Mouse (Mus musculus): ENCODE data around the gene Lgr4. TPM values are rescaled to one million over a fixed set of nuclear protein-coding genes. Genes with fewer than 3 reads are reported as not detected.

Gene Lgr4
- polyA plus RNA-seq, 1 experiment from 2014 or later = 11.6 TPM

- H3K4me3 ChIP-seq (replicated peaks; ENCODE audit: low read depth, low read length) = no peak overlapping the region
- H3K27ac ChIP-seq (replicated peaks; ENCODE audit: low read depth, low read length) = no peak overlapping the region
- H3K9ac ChIP-seq (replicated peaks; ENCODE audit: low read length) = no peak overlapping the region
- DNase-seq (no peak), ATAC-seq (ENCODE audit: low FRiP score, low TSS enrichment) (no peak)
- no peaks in the 10 kb centered on the region for H3K27me3 ChIP-seq (ENCODE audit: control insufficient read depth, insufficient read depth, low read length)
- peaks cover 13% of the 10 kb centered on the region; the same call in 1 of the 2 replicates for H3K4me1 ChIP-seq (ENCODE audit: control insufficient read depth, insufficient read depth, low read length)
- no peak overlapping the region for H3K4me2 ChIP-seq (ENCODE audit: low read length)
- H3K36me3 ChIP-seq (ENCODE audit: control insufficient read depth, insufficient read depth, low read length) = no peaks in the 10 kb centered on the region
- H3K9me3 ChIP-seq (ENCODE audit: control insufficient read depth, low read length) = no peaks in the 10 kb centered on the region
These were observed 32.1 kb downstream of the Lgr4 start for GRCm38 (mm10) chr2:109949519-109949918.

- Histone ChIP-seq H3K4me1 (ENCODE audit: control insufficient read depth, insufficient read depth, low read length) (peaks cover 10% of the 10 kb centered on the region; the same call in 1 of the 2 replicates), H3K27me3 (ENCODE audit: control insufficient read depth, insufficient read depth, low read length) (no peaks in the 10 kb centered on the region), H3K4me3 (replicated peaks; ENCODE audit: low read depth, low read length) (no peak overlapping the region), H3K9me3 (ENCODE audit: control insufficient read depth, low read length) (no peaks in the 10 kb centered on the region), H3K4me2 (ENCODE audit: low read length) (no peak overlapping the region), H3K9ac (replicated peaks; ENCODE audit: low read length) (no peak overlapping the region), H3K36me3 (ENCODE audit: control insufficient read depth, insufficient read depth, low read length) (no peaks in the 10 kb centered on the region), H3K27ac (replicated peaks; ENCODE audit: low read depth, low read length) (no peak overlapping the region)
- DNase-seq = no peak
- 55% methylated on average over 3 of the region's 3 CpGs for WGBS
- ATAC-seq (ENCODE audit: low FRiP score, low TSS enrichment) = no peak
These were observed 32.9 kb downstream of the Lgr4 start for GRCm38 (mm10) chr2:109950311-109950710.

- no peak overlapping the region for H3K27ac ChIP-seq (replicated peaks; ENCODE audit: low read depth, low read length)
- no peaks in the 10 kb centered on the region for H3K27me3 ChIP-seq (ENCODE audit: control insufficient read depth, insufficient read depth, low read length)
- H3K9ac ChIP-seq (replicated peaks; ENCODE audit: low read length) = no peak overlapping the region
- ATAC-seq (ENCODE audit: low FRiP score, low TSS enrichment) (no peak), DNase-seq (no peak)
- no peaks in the 10 kb centered on the region for H3K9me3 ChIP-seq (ENCODE audit: control insufficient read depth, low read length)
- 64% methylated on average over 4 of the region's 4 CpGs for WGBS
- H3K4me3 ChIP-seq (replicated peaks; ENCODE audit: low read depth, low read length) = no peak overlapping the region
- peaks cover 10% of the 10 kb centered on the region; the same call in 1 of the 2 replicates for H3K4me1 ChIP-seq (ENCODE audit: control insufficient read depth, insufficient read depth, low read length)
- H3K4me2 ChIP-seq (ENCODE audit: low read length) = no peak overlapping the region
- H3K36me3 ChIP-seq (ENCODE audit: control insufficient read depth, insufficient read depth, low read length) = no peaks in the 10 kb centered on the region
These were observed 33.6 kb downstream of the Lgr4 start for GRCm38 (mm10) chr2:109951050-109951449.

- no peaks in the 10 kb centered on the region for H3K9me3 ChIP-seq (ENCODE audit: control insufficient read depth, low read length)
- H3K4me2 ChIP-seq (ENCODE audit: low read length) = no peak overlapping the region
- no peaks in the 10 kb centered on the region for H3K36me3 ChIP-seq (ENCODE audit: control insufficient read depth, insufficient read depth, low read length)
- no peak overlapping the region for H3K4me3 ChIP-seq (replicated peaks; ENCODE audit: low read depth, low read length)
- no peak overlapping the region for H3K9ac ChIP-seq (replicated peaks; ENCODE audit: low read length)
- no peak overlapping the region for H3K27ac ChIP-seq (replicated peaks; ENCODE audit: low read depth, low read length)
- ATAC-seq (ENCODE audit: low FRiP score, low TSS enrichment) = peak; percentile 65
- peaks cover 10% of the 10 kb centered on the region; the same call in 1 of the 2 replicates for H3K4me1 ChIP-seq (ENCODE audit: control insufficient read depth, insufficient read depth, low read length)
- 52% methylated on average over 10 of the region's 10 CpGs for WGBS
- no peaks in the 10 kb centered on the region for H3K27me3 ChIP-seq (ENCODE audit: control insufficient read depth, insufficient read depth, low read length)
- no peak for DNase-seq
These were observed 35.7 kb downstream of the Lgr4 start for GRCm38 (mm10) chr2:109953048-109953717.

- Histone ChIP-seq H3K4me1 (ENCODE audit: control insufficient read depth, insufficient read depth, low read length) (peaks cover 10% of the 10 kb centered on the region; the same call in 1 of the 2 replicates), H3K36me3 (ENCODE audit: control insufficient read depth, insufficient read depth, low read length) (no peaks in the 10 kb centered on the region), H3K4me2 (ENCODE audit: low read length) (no peak overlapping the region), H3K4me3 (replicated peaks; ENCODE audit: low read depth, low read length) (no peak overlapping the region), H3K27ac (replicated peaks; ENCODE audit: low read depth, low read length) (no peak overlapping the region), H3K9ac (replicated peaks; ENCODE audit: low read length) (no peak overlapping the region), H3K27me3 (ENCODE audit: control insufficient read depth, insufficient read depth, low read length) (no peaks in the 10 kb centered on the region), H3K9me3 (ENCODE audit: control insufficient read depth, low read length) (no peaks in the 10 kb centered on the region)
- no peak for DNase-seq
- WGBS = 79% methylated on average over 4 of the region's 4 CpGs
- ATAC-seq (ENCODE audit: low FRiP score, low TSS enrichment) = no peak
These were observed 36.4 kb downstream of the Lgr4 start for GRCm38 (mm10) chr2:109953893-109954292.

GRCm38 (mm10) chr2:109955060-109955459, 37.6 kb downstream of the Lgr4 start:
- ATAC-seq (ENCODE audit: low FRiP score, low TSS enrichment) (no peak), DNase-seq (no peak)
- Histone ChIP-seq H3K4me1 (ENCODE audit: control insufficient read depth, insufficient read depth, low read length) (peaks cover 20% of the 10 kb centered on the region), H3K4me2 (ENCODE audit: low read length) (no peak overlapping the region), H3K4me3 (replicated peaks; ENCODE audit: low read depth, low read length) (no peak overlapping the region), H3K27me3 (ENCODE audit: control insufficient read depth, insufficient read depth, low read length) (no peaks in the 10 kb centered on the region), H3K9me3 (ENCODE audit: control insufficient read depth, low read length) (no peaks in the 10 kb centered on the region), H3K9ac (replicated peaks; ENCODE audit: low read length) (no peak overlapping the region), H3K27ac (replicated peaks; ENCODE audit: low read depth, low read length) (no peak overlapping the region), H3K36me3 (ENCODE audit: control insufficient read depth, insufficient read depth, low read length) (no peaks in the 10 kb centered on the region)
- WGBS = 60% methylated on average over 5 of the region's 5 CpGs

GRCm38 (mm10) chr2:109955910-109956309, 38.5 kb downstream of the Lgr4 start:
- H3K27me3 ChIP-seq (ENCODE audit: control insufficient read depth, insufficient read depth, low read length) = no peaks in the 10 kb centered on the region
- DNase-seq = no peak
- ATAC-seq (ENCODE audit: low FRiP score, low TSS enrichment) = no peak
- 86% methylated on average over 5 of the region's 5 CpGs for WGBS
- H3K4me2 ChIP-seq (ENCODE audit: low read length) = no peak overlapping the region
- H3K4me1 ChIP-seq (ENCODE audit: control insufficient read depth, insufficient read depth, low read length) = peaks cover 20% of the 10 kb centered on the region
- H3K36me3 ChIP-seq (ENCODE audit: control insufficient read depth, insufficient read depth, low read length) = no peaks in the 10 kb centered on the region
- no peak overlapping the region for H3K4me3 ChIP-seq (replicated peaks; ENCODE audit: low read depth, low read length)
- no peak overlapping the region for H3K9ac ChIP-seq (replicated peaks; ENCODE audit: low read length)
- no peaks in the 10 kb centered on the region for H3K9me3 ChIP-seq (ENCODE audit: control insufficient read depth, low read length)
- no peak overlapping the region for H3K27ac ChIP-seq (replicated peaks; ENCODE audit: low read depth, low read length)

GRCm38 (mm10) chr2:109956785-109957184, 39.3 kb downstream of the Lgr4 start:
- ATAC-seq (ENCODE audit: low FRiP score, low TSS enrichment) (no peak), DNase-seq (no peak)
- no peak overlapping the region for H3K27ac ChIP-seq (replicated peaks; ENCODE audit: low read depth, low read length)
- no peak overlapping the region for H3K9ac ChIP-seq (replicated peaks; ENCODE audit: low read length)
- H3K4me3 ChIP-seq (replicated peaks; ENCODE audit: low read depth, low read length) = no peak overlapping the region
- 75% methylated on average over 4 of the region's 4 CpGs for WGBS
- no peaks in the 10 kb centered on the region for H3K36me3 ChIP-seq (ENCODE audit: control insufficient read depth, insufficient read depth, low read length)
- no peak overlapping the region for H3K4me2 ChIP-seq (ENCODE audit: low read length)
- no peaks in the 10 kb centered on the region for H3K27me3 ChIP-seq (ENCODE audit: control insufficient read depth, insufficient read depth, low read length)
- no peaks in the 10 kb centered on the region for H3K9me3 ChIP-seq (ENCODE audit: control insufficient read depth, low read length)
- peaks cover 20% of the 10 kb centered on the region for H3K4me1 ChIP-seq (ENCODE audit: control insufficient read depth, insufficient read depth, low read length)

GRCm38 (mm10) chr2:109958692-109959406, 41.4 kb downstream of the Lgr4 start:
- no peak overlapping the region for H3K27ac ChIP-seq (replicated peaks; ENCODE audit: low read depth, low read length)
- no peaks in the 10 kb centered on the region for H3K9me3 ChIP-seq (ENCODE audit: control insufficient read depth, low read length)
- H3K27me3 ChIP-seq (ENCODE audit: control insufficient read depth, insufficient read depth, low read length) = no peaks in the 10 kb centered on the region

More at GRCm38 (mm10) chr2:109958692-109959406, 41.4 kb downstream of the Lgr4 start:
- no peak overlapping the region for H3K9ac ChIP-seq (replicated peaks; ENCODE audit: low read length)
- no peak for DNase-seq
- no peak overlapping the region for H3K4me2 ChIP-seq (ENCODE audit: low read length)
- peaks cover 10% of the 10 kb centered on the region for H3K4me1 ChIP-seq (ENCODE audit: control insufficient read depth, insufficient read depth, low read length)
- H3K36me3 ChIP-seq (ENCODE audit: control insufficient read depth, insufficient read depth, low read length) = no peaks in the 10 kb centered on the region
- no peak overlapping the region for H3K4me3 ChIP-seq (replicated peaks; ENCODE audit: low read depth, low read length)
- WGBS = 86% methylated on average over 4 of the region's 4 CpGs
- no peak for ATAC-seq (ENCODE audit: low FRiP score, low TSS enrichment)
